Mouse (Mus musculus): ENCODE results near the gene Zfp219. TPM values are rescaled to one million over a fixed set of nuclear protein-coding genes. Genes with fewer than 3 reads are reported as not detected.
A peak's percentile ranks its signal among the peaks of the same experiment; 100 is the strongest.

The Zfp219 gene
- polyA plus RNA-seq, 1 experiment from 2014 or later, result 32.2 TPM

DNA sequence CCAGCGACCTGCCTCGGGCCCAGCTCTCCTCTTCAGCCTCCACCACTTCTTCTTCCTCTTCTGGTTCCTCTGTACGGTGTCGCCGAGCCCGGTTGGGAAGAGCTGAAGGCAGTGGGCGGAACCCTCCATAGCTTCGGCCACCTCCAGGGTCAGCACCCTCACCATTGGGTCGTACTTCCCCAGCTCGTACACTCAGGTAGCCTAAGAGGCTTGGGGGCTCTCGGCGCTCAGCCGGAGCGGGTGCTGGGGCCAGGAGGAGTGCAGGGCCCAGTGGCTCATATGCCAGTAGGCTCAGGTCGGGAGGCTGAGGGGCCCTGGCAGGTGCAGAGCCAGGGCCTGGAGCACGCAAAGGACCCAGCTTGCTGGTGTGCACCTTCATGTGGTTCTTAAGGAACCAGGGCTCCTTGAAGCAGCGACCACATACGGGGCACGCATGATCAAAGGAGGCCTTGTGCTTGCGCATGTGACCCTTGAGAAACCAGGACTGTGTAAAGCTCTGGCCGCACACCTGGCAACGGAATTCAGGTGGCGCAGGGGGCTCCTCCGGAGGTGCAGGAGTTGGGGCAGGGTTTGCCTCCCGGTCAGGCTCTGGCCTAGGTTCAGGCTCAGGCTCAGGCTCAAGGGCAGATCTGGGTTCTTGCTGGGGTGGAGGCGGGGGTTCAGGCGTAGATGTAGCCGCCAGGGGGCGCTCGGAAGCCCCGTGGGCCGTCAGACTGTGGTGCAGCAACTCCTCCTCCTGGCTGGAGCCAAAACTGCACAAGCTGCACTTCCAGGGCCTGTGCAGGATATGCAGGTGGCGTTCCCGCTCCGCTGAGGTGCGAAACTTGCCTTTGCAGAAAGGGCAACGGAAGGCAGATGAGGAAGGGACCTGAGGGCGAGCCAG lies 12.0 kb downstream of the Zfp219 start:
- WGBS, result 49% methylated on average over 38 of the region's 38 CpGs
- H3K4me2 ChIP-seq (ENCODE audit: low read length), result peak overlapping the region; percentile 53
- peak overlapping the region; percentile 30 for H3K4me3 ChIP-seq (replicated peaks; ENCODE audit: low read length)
- peak; percentile 32 for ATAC-seq
- peak overlapping the region; percentile 33; the same call in 1 of the 2 replicates for H3K9ac ChIP-seq (replicated peaks; ENCODE audit: low read depth, low read length)
- peaks cover 75% of the 10 kb centered on the region for H3K4me1 ChIP-seq (replicated peaks; ENCODE audit: control insufficient read depth, insufficient read depth, low read length)
- H3K27ac ChIP-seq (ENCODE audit: low read length), result 0 out of 2 replicates have a peak overlapping the region, but pooled peaks have one; percentile 17
- H3K36me3 ChIP-seq (ENCODE audit: control insufficient read depth, insufficient read depth), result peaks cover 18% of the 10 kb centered on the region; the same call in 1 of the 2 replicates
- H3K9me3 ChIP-seq (ENCODE audit: control insufficient read depth, low read length), result no peaks in the 10 kb centered on the region
- no peaks in the 10 kb centered on the region for H3K27me3 ChIP-seq (replicated peaks; ENCODE audit: control insufficient read depth, insufficient read depth, low read length)

DNA sequence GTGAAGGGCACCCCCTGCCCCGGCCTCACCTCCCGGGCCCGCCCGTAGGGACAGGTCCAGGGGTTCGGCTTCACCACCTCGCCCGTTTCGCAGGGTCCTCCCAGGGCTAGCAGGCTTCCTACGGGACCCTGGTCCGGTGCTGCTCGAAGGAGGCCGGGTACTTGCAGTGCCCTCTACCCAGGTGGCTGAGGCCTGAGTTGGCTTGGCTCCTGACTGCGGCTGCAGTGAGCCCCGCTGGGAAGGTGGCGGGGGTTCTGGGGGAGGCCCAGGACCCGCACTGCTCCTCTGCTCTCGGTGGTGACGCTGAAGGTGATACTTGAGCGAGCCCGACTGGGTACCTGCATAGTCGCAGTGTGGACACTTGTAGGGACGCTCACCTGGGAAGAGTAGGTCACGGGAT lies 13.8 kb downstream of the Zfp219 start:
- Histone ChIP-seq H3K4me3 (replicated peaks; ENCODE audit: low read length) (no peak overlapping the region), H3K9ac (replicated peaks; ENCODE audit: low read depth, low read length) (no peak overlapping the region), H3K36me3 (ENCODE audit: control insufficient read depth, insufficient read depth) (peaks cover 27% of the 10 kb centered on the region; the same call in 1 of the 2 replicates), H3K9me3 (ENCODE audit: control insufficient read depth, low read length) (no peaks in the 10 kb centered on the region), H3K27ac (ENCODE audit: low read length) (no peak overlapping the region), H3K4me2 (ENCODE audit: low read length) (no peak overlapping the region), H3K27me3 (replicated peaks; ENCODE audit: control insufficient read depth, insufficient read depth, low read length) (no peaks in the 10 kb centered on the region), H3K4me1 (replicated peaks; ENCODE audit: control insufficient read depth, insufficient read depth, low read length) (peaks cover 63% of the 10 kb centered on the region)
- WGBS, result 92% methylated on average over 23 of the region's 23 CpGs
- no peak for ATAC-seq

DNA sequence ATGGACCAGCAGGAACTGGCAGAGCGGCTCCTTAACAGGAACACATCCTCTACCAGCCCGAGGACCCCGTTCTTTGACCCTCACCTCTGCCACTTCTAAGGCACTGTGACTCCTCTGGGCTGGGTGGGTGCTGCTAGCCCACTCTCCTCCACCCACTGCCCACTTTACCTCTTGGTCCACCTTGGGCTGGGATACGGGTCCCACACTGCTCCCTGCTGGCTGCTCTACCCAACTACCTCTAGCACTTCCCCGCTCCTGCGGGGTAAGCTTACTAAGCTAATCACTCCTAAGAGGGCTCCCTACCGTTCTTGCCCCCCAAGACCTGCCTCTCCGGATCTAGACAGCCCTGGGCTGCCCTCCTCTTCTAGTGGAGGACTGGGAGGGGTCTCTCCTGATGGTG lies 14.3 kb downstream of the Zfp219 start:
- Histone ChIP-seq H3K4me1 (replicated peaks; ENCODE audit: control insufficient read depth, insufficient read depth, low read length) (peaks cover 58% of the 10 kb centered on the region), H3K27ac (ENCODE audit: low read length) (no peak overlapping the region), H3K9ac (replicated peaks; ENCODE audit: low read depth, low read length) (no peak overlapping the region), H3K9me3 (ENCODE audit: control insufficient read depth, low read length) (no peaks in the 10 kb centered on the region), H3K4me2 (ENCODE audit: low read length) (no peak overlapping the region), H3K27me3 (replicated peaks; ENCODE audit: control insufficient read depth, insufficient read depth, low read length) (no peaks in the 10 kb centered on the region), H3K36me3 (ENCODE audit: control insufficient read depth, insufficient read depth) (peaks cover 27% of the 10 kb centered on the region; the same call in 1 of the 2 replicates), H3K4me3 (replicated peaks; ENCODE audit: low read length) (no peak overlapping the region)
- ATAC-seq, result no peak
- WGBS, result 66% methylated on average over 8 of the region's 8 CpGs

DNA sequence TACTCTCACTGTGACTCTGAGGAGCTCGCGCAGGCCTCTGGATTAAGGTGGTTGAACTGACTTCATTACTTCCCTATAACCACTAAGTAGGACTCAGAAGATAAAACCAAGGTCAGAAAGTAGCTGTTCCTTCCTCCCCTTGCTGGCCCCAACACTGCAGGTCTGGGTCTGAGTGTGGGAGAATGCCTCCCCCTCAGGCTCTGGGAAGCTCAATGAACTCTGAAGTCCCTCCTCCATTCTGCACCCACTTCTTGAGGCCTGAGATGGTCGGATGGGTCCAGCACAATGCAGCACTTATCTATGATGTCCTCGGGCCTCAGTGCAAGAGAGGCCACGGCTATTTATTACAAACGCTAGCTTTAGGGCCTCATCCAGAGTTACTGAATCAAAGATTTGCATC lies 14.9 kb downstream of the Zfp219 start:
- Histone ChIP-seq H3K27me3 (replicated peaks; ENCODE audit: control insufficient read depth, insufficient read depth, low read length) (no peaks in the 10 kb centered on the region), H3K9ac (replicated peaks; ENCODE audit: low read depth, low read length) (no peak overlapping the region), H3K27ac (ENCODE audit: low read length) (peak overlapping the region; percentile 16; the same call in 1 of the 2 replicates), H3K4me1 (replicated peaks; ENCODE audit: control insufficient read depth, insufficient read depth, low read length) (peaks cover 52% of the 10 kb centered on the region), H3K36me3 (ENCODE audit: control insufficient read depth, insufficient read depth) (peaks cover 27% of the 10 kb centered on the region; the same call in 1 of the 2 replicates), H3K9me3 (ENCODE audit: control insufficient read depth, low read length) (no peaks in the 10 kb centered on the region), H3K4me3 (replicated peaks; ENCODE audit: low read length) (no peak overlapping the region), H3K4me2 (ENCODE audit: low read length) (no peak overlapping the region)
- WGBS, result 65% methylated on average over 6 of the region's 6 CpGs
- no peak for ATAC-seq

DNA sequence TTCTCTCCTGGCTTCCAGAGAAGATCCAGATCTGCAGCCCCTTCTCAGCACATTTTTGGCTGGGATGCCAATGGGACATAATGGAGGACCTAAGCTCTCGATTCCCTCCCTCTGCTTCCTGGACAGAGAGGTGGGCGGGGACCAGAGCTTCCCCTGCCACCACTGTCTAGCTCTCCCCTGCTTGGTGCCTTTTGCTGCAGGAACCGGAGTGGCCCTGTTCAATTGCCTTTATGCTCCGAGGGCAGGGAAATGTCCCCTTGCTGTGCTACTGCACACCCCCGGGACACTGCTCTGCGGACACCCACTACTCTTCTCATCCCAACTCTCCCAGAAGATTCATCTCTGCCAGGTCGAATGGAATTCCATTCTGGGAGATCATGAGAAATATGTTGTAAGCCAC lies 15.4 kb downstream of the Zfp219 start:
- H3K4me2 ChIP-seq (ENCODE audit: low read length), result no peak overlapping the region
- H3K36me3 ChIP-seq (ENCODE audit: control insufficient read depth, insufficient read depth), result peaks cover 27% of the 10 kb centered on the region; the same call in 1 of the 2 replicates
- H3K27me3 ChIP-seq (replicated peaks; ENCODE audit: control insufficient read depth, insufficient read depth, low read length), result no peaks in the 10 kb centered on the region

DNA sequence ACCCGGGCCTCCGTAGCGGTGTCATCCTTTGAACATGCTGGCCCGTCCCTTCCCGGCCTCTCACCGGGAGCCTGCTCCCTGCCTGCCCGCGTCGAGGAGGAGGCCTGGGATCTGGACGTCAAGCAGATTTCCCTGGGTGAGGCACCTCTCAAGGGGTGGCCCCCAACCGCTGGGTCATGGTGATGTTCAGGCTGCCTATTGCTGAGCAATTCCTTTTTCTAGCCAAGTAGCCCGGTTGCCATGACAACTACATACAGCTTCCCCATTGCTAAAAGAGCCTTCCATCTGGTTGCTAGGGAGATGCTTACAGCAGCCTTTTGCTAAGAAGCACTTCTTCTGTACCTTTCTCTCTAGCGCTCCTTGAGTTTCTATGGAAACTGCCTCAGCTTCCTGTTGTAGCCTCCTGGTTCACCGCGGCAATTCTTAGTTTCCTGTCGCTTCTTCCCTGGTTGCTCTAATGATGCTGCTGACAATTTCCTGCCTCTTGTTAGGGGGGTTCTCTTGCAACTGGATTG lies 16.5 kb downstream of the Zfp219 start:
- Histone ChIP-seq H3K36me3 (ENCODE audit: control insufficient read depth, insufficient read depth) (peaks cover 26% of the 10 kb centered on the region; the same call in 1 of the 2 replicates), H3K27me3 (replicated peaks; ENCODE audit: control insufficient read depth, insufficient read depth, low read length) (no peaks in the 10 kb centered on the region), H3K4me1 (replicated peaks; ENCODE audit: control insufficient read depth, insufficient read depth, low read length) (peaks cover 37% of the 10 kb centered on the region), H3K4me2 (ENCODE audit: low read length) (peak overlapping the region; percentile 57), H3K9me3 (ENCODE audit: control insufficient read depth, low read length) (no peaks in the 10 kb centered on the region), H3K4me3 (replicated peaks; ENCODE audit: low read length) (peak overlapping the region; percentile 32), H3K9ac (replicated peaks; ENCODE audit: low read depth, low read length) (peak overlapping the region; percentile 47), H3K27ac (ENCODE audit: low read length) (peak overlapping the region; percentile 85)
- peak; percentile 89 for ATAC-seq
- 5% methylated on average over 16 of the region's 16 CpGs for WGBS

More for the DNA sequence above, 15.4 kb downstream of the Zfp219 start:
- peaks cover 48% of the 10 kb centered on the region for H3K4me1 ChIP-seq (replicated peaks; ENCODE audit: control insufficient read depth, insufficient read depth, low read length)
- peak overlapping the region; percentile 85 for H3K27ac ChIP-seq (ENCODE audit: low read length)
- no peak overlapping the region for H3K9ac ChIP-seq (replicated peaks; ENCODE audit: low read depth, low read length)
- 59% methylated on average over 7 of the region's 7 CpGs for WGBS
- H3K9me3 ChIP-seq (ENCODE audit: control insufficient read depth, low read length), result no peaks in the 10 kb centered on the region
- ATAC-seq, result no peak
- no peak overlapping the region for H3K4me3 ChIP-seq (replicated peaks; ENCODE audit: low read length)

DNA sequence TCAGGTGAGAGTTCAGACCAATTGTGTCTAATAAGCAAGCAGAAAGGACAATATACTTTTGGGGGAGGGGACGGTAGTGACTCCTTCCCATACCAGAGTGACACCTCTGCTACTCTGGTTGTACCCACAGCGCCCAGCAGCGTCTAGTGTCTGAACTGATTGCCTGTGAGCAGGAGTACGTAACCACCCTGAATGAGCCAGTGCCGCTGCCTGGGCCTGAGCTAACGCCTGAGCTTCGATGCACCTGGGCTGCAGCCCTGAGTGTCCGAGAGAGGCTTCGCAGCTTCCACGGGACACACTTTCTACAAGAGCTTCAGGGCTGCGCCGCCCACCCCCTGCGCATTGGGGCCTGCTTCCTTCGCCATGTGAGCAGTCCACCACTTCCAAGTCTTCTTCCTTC lies 23.1 kb downstream of the Zfp219 start:
- H3K4me3 ChIP-seq (replicated peaks; ENCODE audit: low read length), result no peak overlapping the region
- H3K27me3 ChIP-seq (replicated peaks; ENCODE audit: control insufficient read depth, insufficient read depth, low read length), result no peaks in the 10 kb centered on the region
- 91% methylated on average over 14 of the region's 14 CpGs for WGBS
- peaks cover 26% of the 10 kb centered on the region for H3K36me3 ChIP-seq (ENCODE audit: control insufficient read depth, insufficient read depth)
- H3K4me2 ChIP-seq (ENCODE audit: low read length), result no peak overlapping the region
- no peaks in the 10 kb centered on the region for H3K9me3 ChIP-seq (ENCODE audit: control insufficient read depth, low read length)
- H3K27ac ChIP-seq (ENCODE audit: low read length), result no peak overlapping the region
- H3K9ac ChIP-seq (replicated peaks; ENCODE audit: low read depth, low read length), result no peak overlapping the region
- ATAC-seq, result no peak
- 0 out of 2 replicates have a peak, but pooled peaks cover 2% of the 10 kb centered on the region for H3K4me1 ChIP-seq (replicated peaks; ENCODE audit: control insufficient read depth, insufficient read depth, low read length)

DNA sequence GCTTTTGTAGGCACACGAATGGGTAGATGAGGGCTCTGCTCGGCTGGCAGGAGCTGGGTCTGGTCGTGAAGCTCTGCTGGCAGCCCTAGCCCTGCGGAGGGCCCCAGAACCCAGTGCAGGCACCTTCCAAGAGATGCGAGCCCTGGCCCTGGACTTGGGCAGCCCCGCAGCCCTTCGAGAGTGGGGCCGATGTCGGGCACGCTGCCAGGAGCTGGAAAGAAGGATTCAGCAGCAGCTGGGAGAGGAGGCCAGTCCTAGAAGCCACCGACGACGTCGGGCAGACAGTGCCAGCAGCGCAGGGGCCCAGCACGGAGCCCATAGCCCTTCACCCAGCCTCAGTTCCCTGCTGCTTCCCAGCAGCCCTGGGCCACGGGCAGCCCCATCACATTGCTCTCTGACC lies 23.7 kb downstream of the Zfp219 start:
- no peaks in the 10 kb centered on the region for H3K27me3 ChIP-seq (replicated peaks; ENCODE audit: control insufficient read depth, insufficient read depth, low read length)
- WGBS, result 41% methylated on average over 17 of the region's 17 CpGs
- H3K9ac ChIP-seq (replicated peaks; ENCODE audit: low read depth, low read length), result no peak overlapping the region
- H3K9me3 ChIP-seq (ENCODE audit: control insufficient read depth, low read length), result no peaks in the 10 kb centered on the region
- no peak overlapping the region for H3K4me3 ChIP-seq (replicated peaks; ENCODE audit: low read length)
- no peak overlapping the region for H3K27ac ChIP-seq (ENCODE audit: low read length)
- H3K4me1 ChIP-seq (replicated peaks; ENCODE audit: control insufficient read depth, insufficient read depth, low read length), result 0 out of 2 replicates have a peak, but pooled peaks cover 2% of the 10 kb centered on the region
- no peak overlapping the region for H3K4me2 ChIP-seq (ENCODE audit: low read length)
- H3K36me3 ChIP-seq (ENCODE audit: control insufficient read depth, insufficient read depth), result peaks cover 25% of the 10 kb centered on the region
- peak; percentile 30; the same call in 1 of the 2 replicates for ATAC-seq

DNA sequence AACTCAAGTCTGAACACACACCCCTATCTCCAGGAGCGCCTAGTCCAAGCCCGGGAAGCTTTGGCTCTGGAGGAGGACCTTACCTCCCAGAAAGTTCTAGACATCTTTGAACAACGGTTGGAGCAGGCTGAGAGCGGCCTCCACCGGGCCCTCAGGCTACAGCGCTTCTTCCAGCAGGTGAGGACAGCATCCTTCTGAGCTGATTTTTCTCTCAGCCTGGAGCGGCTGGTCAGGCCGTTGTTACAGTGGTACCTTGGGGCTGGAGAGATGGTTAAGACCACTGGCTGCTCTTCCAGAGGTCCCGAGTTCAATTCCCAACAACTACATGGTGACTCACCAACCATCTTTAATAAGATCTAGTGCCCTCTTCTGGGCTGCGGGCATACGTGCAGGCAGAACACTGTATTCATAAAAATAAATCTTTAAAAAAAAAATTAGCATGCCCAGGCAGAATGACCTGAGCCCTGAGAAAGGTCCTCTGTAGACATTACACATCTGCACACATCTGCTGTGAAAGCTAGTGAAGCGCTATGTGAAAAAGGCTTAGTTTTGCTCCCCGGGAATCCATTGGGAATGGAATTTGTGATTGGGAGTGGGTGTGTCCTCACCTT lies 24.2 kb downstream of the Zfp219 start:
- H3K4me3 ChIP-seq (replicated peaks; ENCODE audit: low read length), result no peak overlapping the region
- 0 out of 2 replicates have a peak, but pooled peaks have one; percentile 13 for ATAC-seq

More for the DNA sequence above, 24.2 kb downstream of the Zfp219 start:
- Histone ChIP-seq H3K9ac (replicated peaks; ENCODE audit: low read depth, low read length) (no peak overlapping the region), H3K27me3 (replicated peaks; ENCODE audit: control insufficient read depth, insufficient read depth, low read length) (no peaks in the 10 kb centered on the region), H3K9me3 (ENCODE audit: control insufficient read depth, low read length) (no peaks in the 10 kb centered on the region), H3K4me1 (replicated peaks; ENCODE audit: control insufficient read depth, insufficient read depth, low read length) (0 out of 2 replicates have a peak, but pooled peaks cover 2% of the 10 kb centered on the region), H3K27ac (ENCODE audit: low read length) (no peak overlapping the region), H3K36me3 (ENCODE audit: control insufficient read depth, insufficient read depth) (peaks cover 24% of the 10 kb centered on the region), H3K4me2 (ENCODE audit: low read length) (no peak overlapping the region)
- 85% methylated on average over 13 of the region's 13 CpGs for WGBS
